In genomic region chr1:130297471-130297870, GRCm38 (mm10) we compare ENCODE assay signal across 28 mouse cellular contexts.
DNase-seq lines count a peak whose midpoint lies in the region; ATAC-seq and TF ChIP-seq lines count a peak whose summit lies in the region.
"Had no signal": no experiment of that assay in that cellular context is flagged by ENCODE, and none has a peak within 500 bp of the region (broad histone marks: within the 10 kb centered on the region; RNA-seq: fewer than 3 reads in every experiment).

No protein-coding gene starts in this region.

- H3K9ac ChIP-seq in forebrain, embryonic 14.5 days (ENCODE audit: low read length) = no peak overlapping the region
- H3K9ac ChIP-seq in forebrain, embryonic 13.5 days = no peak overlapping the region
- H3K9ac ChIP-seq in midbrain, embryonic 14.5 days (replicated peaks; ENCODE audit: low read length) = no peak overlapping the region
- H3K9ac ChIP-seq: embryonic facial prominence, embryonic 12.5 days; embryonic facial prominence, embryonic 15.5 days; forebrain, embryonic 15.5 days; heart, embryonic 13.5 days; hindbrain, embryonic 12.5 days; intestine, embryonic 15.5 days had no signal

- TF ChIP-seq CTCF in cerebellum, adult 2 months (IDR thresholded peaks at IDR 0.05; ENCODE audit: borderline replicate concordance, insufficient read depth, low read depth, low read length) = no peak

- H3K9me3 ChIP-seq in forebrain, embryonic 14.5 days (replicated peaks; ENCODE audit: control insufficient read depth, low read length) = no peaks in the 10 kb centered on the region
- H3K9me3 ChIP-seq in forebrain, embryonic 13.5 days (replicated peaks) = no peaks in the 10 kb centered on the region
- no peaks in the 10 kb centered on the region for H3K9me3 ChIP-seq in midbrain, embryonic 14.5 days (ENCODE audit: control insufficient read depth, low read length)
- no peaks in the 10 kb centered on the region for H3K9me3 ChIP-seq in midbrain, embryonic 10.5 days (replicated peaks)
- H3K9me3 ChIP-seq: embryonic facial prominence, embryonic 12.5 days; embryonic facial prominence, embryonic 15.5 days; forebrain, embryonic 15.5 days; G1E; heart, embryonic 10.5 days; heart, embryonic 13.5 days; hindbrain, embryonic 12.5 days; intestine, embryonic 15.5 days had no signal

- H3K4me3 ChIP-seq in forebrain, embryonic 14.5 days (ENCODE audit: low read depth, low read length) = no peak overlapping the region
- H3K4me3 ChIP-seq in forebrain, embryonic 13.5 days = no peak overlapping the region
- no peak overlapping the region for H3K4me3 ChIP-seq in midbrain, embryonic 14.5 days (replicated peaks; ENCODE audit: low read depth, low read length)
- no peak overlapping the region for H3K4me3 ChIP-seq in midbrain, embryonic 10.5 days
- no peak overlapping the region for H3K4me3 ChIP-seq in cerebellum, adult 2 months (replicated peaks; ENCODE audit: insufficient read depth, low read depth, low read length)
- H3K4me3 ChIP-seq: embryonic facial prominence, embryonic 12.5 days; embryonic facial prominence, embryonic 15.5 days; forebrain, embryonic 15.5 days; heart, adult 2 months; heart, embryonic 10.5 days; heart, embryonic 13.5 days; hindbrain, embryonic 12.5 days; intestine, embryonic 15.5 days had no signal

- no peak overlapping the region for H3K27ac ChIP-seq in forebrain, embryonic 14.5 days (ENCODE audit: low read depth, low read length)
- no peak overlapping the region for H3K27ac ChIP-seq in forebrain, embryonic 13.5 days
- no peak overlapping the region for H3K27ac ChIP-seq in midbrain, embryonic 14.5 days (replicated peaks; ENCODE audit: low read depth, low read length)
- H3K27ac ChIP-seq in midbrain, embryonic 10.5 days (replicated peaks) = no peak overlapping the region
- H3K27ac ChIP-seq in cerebellum, adult 2 months (ENCODE audit: insufficient read depth, low read length) = no peak overlapping the region
- H3K27ac ChIP-seq: embryonic facial prominence, embryonic 12.5 days; embryonic facial prominence, embryonic 15.5 days; forebrain, embryonic 15.5 days; heart, adult 2 months; heart, embryonic 10.5 days; heart, embryonic 13.5 days; hindbrain, embryonic 12.5 days; intestine, embryonic 15.5 days had no signal

- no peaks in the 10 kb centered on the region for H3K36me3 ChIP-seq in forebrain, embryonic 14.5 days (ENCODE audit: control insufficient read depth, insufficient read depth, low read length)
- H3K36me3 ChIP-seq in forebrain, embryonic 13.5 days (ENCODE audit: poor library complexity, severe bottlenecking) = no peaks in the 10 kb centered on the region
- H3K36me3 ChIP-seq in midbrain, embryonic 14.5 days (ENCODE audit: control insufficient read depth, insufficient read depth, low read length) = no peaks in the 10 kb centered on the region
- H3K36me3 ChIP-seq in midbrain, embryonic 10.5 days = no peaks in the 10 kb centered on the region
- H3K36me3 ChIP-seq: embryonic facial prominence, embryonic 12.5 days; embryonic facial prominence, embryonic 15.5 days; forebrain, embryonic 15.5 days; G1E; heart, embryonic 10.5 days; heart, embryonic 13.5 days; hindbrain, embryonic 12.5 days; intestine, embryonic 15.5 days had no signal

- peaks cover 7% of the 10 kb centered on the region; the same call in 1 of the 2 replicates for H3K4me1 ChIP-seq in forebrain, embryonic 14.5 days (ENCODE audit: control insufficient read depth, insufficient read depth, low read length)
- H3K4me1 ChIP-seq in forebrain, embryonic 13.5 days = peaks cover 21% of the 10 kb centered on the region
- peaks cover 25% of the 10 kb centered on the region for H3K4me1 ChIP-seq in midbrain, embryonic 14.5 days (ENCODE audit: control insufficient read depth, insufficient read depth, low read length)
- peaks cover 28% of the 10 kb centered on the region for H3K4me1 ChIP-seq in midbrain, embryonic 10.5 days
- H3K4me1 ChIP-seq in cerebellum, adult 2 months (ENCODE audit: control insufficient read depth, insufficient read depth, low read length) = no peaks in the 10 kb centered on the region

- no peak overlapping the region for H3K4me2 ChIP-seq in forebrain, embryonic 14.5 days (ENCODE audit: low read length)
- H3K4me2 ChIP-seq in forebrain, embryonic 13.5 days = no peak overlapping the region
- H3K4me2 ChIP-seq in midbrain, embryonic 14.5 days (ENCODE audit: low read length) = no peak overlapping the region
- H3K4me2 ChIP-seq: embryonic facial prominence, embryonic 12.5 days; embryonic facial prominence, embryonic 15.5 days; forebrain, embryonic 15.5 days; heart, embryonic 13.5 days; hindbrain, embryonic 12.5 days; intestine, embryonic 15.5 days had no signal

- no peak for ATAC-seq in forebrain, embryonic 14.5 days
- no peak; the same call in 1 of the 2 replicates for ATAC-seq in forebrain, embryonic 13.5 days
- 0 out of 2 replicates have a peak, but pooled peaks have one; percentile 31 for ATAC-seq in frontal cortex, adult (ENCODE audit: low TSS enrichment)
- ATAC-seq in midbrain, embryonic 14.5 days (ENCODE audit: low FRiP score, low TSS enrichment) = no peak
- ATAC-seq: forebrain, embryonic 15.5 days; hindbrain, embryonic 16.5 days; intestine, embryonic 15.5 days had no signal

- H3K27me3 ChIP-seq in forebrain, embryonic 14.5 days (replicated peaks; ENCODE audit: control insufficient read depth, insufficient read depth, low read length) = no peaks in the 10 kb centered on the region
- H3K27me3 ChIP-seq in forebrain, embryonic 13.5 days = no peaks in the 10 kb centered on the region
- no peaks in the 10 kb centered on the region for H3K27me3 ChIP-seq in midbrain, embryonic 14.5 days (ENCODE audit: control insufficient read depth, insufficient read depth, low read length)
- H3K27me3 ChIP-seq in midbrain, embryonic 10.5 days (ENCODE audit: low read depth, poor library complexity, severe bottlenecking) = no peaks in the 10 kb centered on the region
- no peaks in the 10 kb centered on the region; the same call in 1 of the 2 replicates for H3K27me3 ChIP-seq in cerebellum, adult 2 months (ENCODE audit: control insufficient read depth, insufficient read depth, low read length)
- H3K27me3 ChIP-seq: CH12.LX; embryonic facial prominence, embryonic 12.5 days; embryonic facial prominence, embryonic 15.5 days; forebrain, embryonic 15.5 days; heart, embryonic 13.5 days; hindbrain, embryonic 12.5 days; intestine, embryonic 15.5 days had no signal

- WGBS in forebrain, embryonic 14.5 days = 24% methylated on average over 2 of the region's 2 CpGs
- 37% methylated on average over 2 of the region's 2 CpGs for WGBS in forebrain, embryonic 13.5 days
- WGBS in midbrain, embryonic 14.5 days = 42% methylated on average over 2 of the region's 2 CpGs
- WGBS in midbrain, embryonic 10.5 days = 61% methylated on average over 2 of the region's 2 CpGs
- WGBS in cerebellum, adult 2 months = 53% methylated on average over 2 of the region's 2 CpGs

- no peak for TF ChIP-seq POLR2A in cerebellum, adult 2 months (IDR thresholded peaks at IDR 0.05; ENCODE audit: borderline replicate concordance, insufficient read depth, low read length)

- peak; percentile 40 for DNase-seq in forebrain, embryonic 14.5 days (ENCODE audit: low spot score)
- no peak for DNase-seq in frontal cortex, adult 2 months (ENCODE audit: extremely low spot score in 1 of 2, low spot score in 1 of 2)
- peak; percentile 4 for DNase-seq in midbrain, embryonic 14.5 days
- no peak for DNase-seq in midbrain, embryonic 10.5 days (ENCODE audit: low spot score)
- no peak for DNase-seq in cerebellum, adult 2 months
- DNase-seq: adrenal gland, adult 2 months; adrenal gland, postnatal 14 days; cerebellum, adult 18-20 months; cerebellum, adult 9-11 months; cerebellum, postnatal 25 days; gastrocnemius, postnatal 10 days; gastrocnemius, postnatal 36 days; heart, adult 2 months; heart, postnatal 14 days; heart, postnatal 4 days; kidney, adult 11 months had no signal

Comparison
In these comparisons a context has a peak if more than half of its experiments do, and no peak if none do; other contexts are left out.
1. DNase-seq: peak in forebrain, embryonic 14.5 days (single experiment) and midbrain, embryonic 14.5 days (single experiment); none in frontal cortex, adult 2 months (0 of 2), midbrain, embryonic 10.5 days (single experiment) and cerebellum, adult 2 months (0 of 2).